Mouse (Mus musculus): ENCODE data around the gene Spag5. TPM values are rescaled to one million over a fixed set of nuclear protein-coding genes. Genes with fewer than 3 reads are reported as not detected.

Gene Spag5
- polyA plus RNA-seq, 1 experiment: 35.1 TPM

DNA sequence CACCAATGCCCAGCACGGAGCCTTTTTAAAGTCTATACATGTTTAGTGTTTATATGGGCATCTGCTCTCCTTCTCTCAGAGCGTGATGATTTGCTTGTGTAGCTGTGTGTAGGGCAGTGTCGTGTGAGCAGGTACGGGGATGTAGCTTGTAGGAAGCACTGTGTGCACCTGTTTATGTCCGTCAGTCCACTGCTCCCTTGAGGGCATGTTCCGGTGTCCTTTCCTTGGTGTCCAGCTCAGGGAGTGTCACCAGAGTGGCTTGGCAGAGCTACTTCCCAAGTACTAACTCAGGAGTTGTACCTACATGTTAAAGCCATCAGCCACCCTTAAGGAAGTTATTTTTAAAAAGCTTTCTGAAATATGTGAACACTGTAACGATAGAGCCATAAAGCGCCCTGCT is 35.7 kb downstream of the Spag5 start:
- H3K4me3 ChIP-seq (ENCODE audit: insufficient read depth, low read length): no peak overlapping the region
- TF ChIP-seq CTCF (IDR thresholded peaks at IDR 0.05; ENCODE audit: borderline replicate concordance, insufficient read depth, low read length) (no peak), POLR2A (IDR thresholded peaks at IDR 0.05; ENCODE audit: low read depth, low read length) (no peak)
- H3K27ac ChIP-seq (ENCODE audit: insufficient read depth, low read length): no peak overlapping the region
- H3K4me1 ChIP-seq (ENCODE audit: control insufficient read depth, insufficient read depth, low read length): no peaks in the 10 kb centered on the region

DNA sequence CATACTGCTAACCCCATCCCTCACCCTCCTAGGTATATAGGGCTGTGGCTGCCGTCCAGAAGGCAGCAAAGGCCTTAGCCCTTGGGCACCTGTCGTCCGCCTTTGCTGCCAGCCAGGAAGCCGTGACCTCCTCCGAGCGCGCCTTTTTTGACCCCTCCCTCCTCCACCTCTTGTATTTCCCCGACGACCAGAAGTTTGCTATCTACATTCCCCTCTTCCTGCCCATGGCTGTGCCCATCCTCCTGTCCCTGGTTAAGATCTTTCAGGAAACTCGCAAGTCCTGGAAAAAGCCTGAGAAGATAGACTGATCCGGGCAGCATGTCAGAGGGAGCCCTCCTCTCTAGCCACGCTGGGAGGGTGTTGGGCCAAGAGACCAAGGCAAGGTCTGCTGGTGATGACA is 40.4 kb downstream of the Spag5 start:
- no peak overlapping the region for H3K4me3 ChIP-seq (ENCODE audit: insufficient read depth, low read length)
- no peaks in the 10 kb centered on the region for H3K4me1 ChIP-seq (ENCODE audit: control insufficient read depth, insufficient read depth, low read length)
- TF ChIP-seq CTCF (IDR thresholded peaks at IDR 0.05; ENCODE audit: borderline replicate concordance, insufficient read depth, low read length): no peak
- TF ChIP-seq POLR2A (IDR thresholded peaks at IDR 0.05; ENCODE audit: low read depth, low read length): no peak
- H3K27ac ChIP-seq (ENCODE audit: insufficient read depth, low read length): no peak overlapping the region

- Histone ChIP-seq H3K4me3 (ENCODE audit: insufficient read depth, low read length) (peak within 1 kb of the TSS; percentile 46), H3K4me1 (ENCODE audit: control insufficient read depth, insufficient read depth, low read length) (no peaks in the 10 kb centered on the region), H3K27ac (ENCODE audit: insufficient read depth, low read length) (no peak within 1 kb of the TSS)
- peak; percentile 75 for TF ChIP-seq POLR2A (IDR thresholded peaks at IDR 0.05; ENCODE audit: low read depth, low read length)
- no peak for TF ChIP-seq CTCF (IDR thresholded peaks at IDR 0.05; ENCODE audit: borderline replicate concordance, insufficient read depth, low read length)
Measured at GRCm38 (mm10) chr11:78343381-78344327, 42.3 kb downstream of the Spag5 start, which contains the start of gene Unc119. Gene Unc119 (plus strand): TSS chr11:78343482.

- peak overlapping the region; percentile 46 for H3K4me3 ChIP-seq (ENCODE audit: insufficient read depth, low read length)
- no peak for TF ChIP-seq POLR2A (IDR thresholded peaks at IDR 0.05; ENCODE audit: low read depth, low read length)
- no peak for TF ChIP-seq CTCF (IDR thresholded peaks at IDR 0.05; ENCODE audit: borderline replicate concordance, insufficient read depth, low read length)
- no peak overlapping the region for H3K27ac ChIP-seq (ENCODE audit: insufficient read depth, low read length)
- no peaks in the 10 kb centered on the region for H3K4me1 ChIP-seq (ENCODE audit: control insufficient read depth, insufficient read depth, low read length)
Measured at GRCm38 (mm10) chr11:78344328-78344889, 43.1 kb downstream of the Spag5 start.

DNA sequence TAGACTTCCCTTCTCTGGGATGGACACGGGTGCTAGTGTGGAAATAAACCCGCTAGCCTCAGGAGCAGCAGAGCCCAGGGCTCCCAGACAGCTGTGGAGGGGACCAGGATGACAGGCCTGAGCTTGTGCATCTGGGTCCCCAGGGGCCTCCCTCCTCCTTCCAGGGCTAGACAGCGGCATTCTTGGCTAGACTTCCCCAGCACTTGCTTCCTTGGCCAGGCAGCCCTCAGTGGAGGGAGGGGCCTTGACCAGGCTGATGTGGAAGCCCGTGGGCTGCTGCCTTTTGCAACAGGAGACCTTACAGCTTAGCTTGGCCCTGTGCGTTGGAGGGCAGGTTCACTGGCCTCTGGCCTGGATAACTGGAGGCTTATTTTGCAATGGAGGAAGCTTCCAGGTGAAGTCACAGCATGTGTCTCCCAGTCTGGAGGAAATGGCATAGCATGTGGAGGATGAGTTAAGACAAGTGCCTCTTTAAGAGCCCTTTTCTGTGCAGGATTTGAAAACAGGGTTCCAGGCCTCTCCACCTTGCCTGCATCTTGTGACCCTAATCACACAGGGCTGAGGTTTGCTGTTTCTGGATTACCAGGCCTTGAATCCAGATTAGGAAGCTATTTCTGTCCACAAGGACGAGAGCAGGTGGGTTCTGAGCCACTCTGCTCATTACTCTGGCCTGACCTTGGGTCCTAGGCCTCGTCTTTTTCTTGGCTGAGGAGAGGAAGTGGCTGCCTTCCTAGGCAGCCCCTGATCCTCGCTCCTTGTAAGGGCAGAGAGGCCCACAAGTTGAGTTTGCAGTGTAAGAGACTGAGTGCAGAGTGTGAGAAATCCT is 43.8 kb downstream of the Spag5 start:
- H3K4me1 ChIP-seq (ENCODE audit: control insufficient read depth, insufficient read depth, low read length): no peaks in the 10 kb centered on the region
- no peak overlapping the region for H3K27ac ChIP-seq (ENCODE audit: insufficient read depth, low read length)
- no peak overlapping the region for H3K4me3 ChIP-seq (ENCODE audit: insufficient read depth, low read length)
- TF ChIP-seq POLR2A (IDR thresholded peaks at IDR 0.05; ENCODE audit: low read depth, low read length): no peak
- no peak for TF ChIP-seq CTCF (IDR thresholded peaks at IDR 0.05; ENCODE audit: borderline replicate concordance, insufficient read depth, low read length)

DNA sequence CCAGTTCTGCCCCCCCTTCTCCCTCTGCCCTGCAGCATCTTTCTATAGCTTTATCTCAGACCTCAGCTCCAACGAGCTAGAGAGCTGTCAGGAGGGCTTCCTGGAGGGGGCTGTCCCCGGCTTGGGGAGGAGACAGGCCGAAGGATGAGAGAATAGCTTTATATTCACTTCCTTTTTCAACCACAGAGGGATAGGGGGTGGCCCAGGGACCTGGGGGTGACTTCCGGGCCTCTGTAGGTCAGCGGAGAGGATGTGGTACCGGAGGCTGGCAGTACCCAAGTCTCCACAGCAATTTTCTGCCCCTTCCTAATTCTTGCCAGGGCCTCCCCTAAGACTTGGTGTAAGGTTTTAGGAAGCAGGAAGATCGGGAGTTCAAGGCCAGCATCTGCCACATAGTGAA is 44.5 kb downstream of the Spag5 start:
- TF ChIP-seq CTCF (IDR thresholded peaks at IDR 0.05; ENCODE audit: borderline replicate concordance, insufficient read depth, low read length): no peak
- TF ChIP-seq POLR2A (IDR thresholded peaks at IDR 0.05; ENCODE audit: low read depth, low read length): no peak
- Histone ChIP-seq H3K27ac (ENCODE audit: insufficient read depth, low read length) (no peak overlapping the region), H3K4me1 (ENCODE audit: control insufficient read depth, insufficient read depth, low read length) (no peaks in the 10 kb centered on the region), H3K4me3 (ENCODE audit: insufficient read depth, low read length) (no peak overlapping the region)

DNA sequence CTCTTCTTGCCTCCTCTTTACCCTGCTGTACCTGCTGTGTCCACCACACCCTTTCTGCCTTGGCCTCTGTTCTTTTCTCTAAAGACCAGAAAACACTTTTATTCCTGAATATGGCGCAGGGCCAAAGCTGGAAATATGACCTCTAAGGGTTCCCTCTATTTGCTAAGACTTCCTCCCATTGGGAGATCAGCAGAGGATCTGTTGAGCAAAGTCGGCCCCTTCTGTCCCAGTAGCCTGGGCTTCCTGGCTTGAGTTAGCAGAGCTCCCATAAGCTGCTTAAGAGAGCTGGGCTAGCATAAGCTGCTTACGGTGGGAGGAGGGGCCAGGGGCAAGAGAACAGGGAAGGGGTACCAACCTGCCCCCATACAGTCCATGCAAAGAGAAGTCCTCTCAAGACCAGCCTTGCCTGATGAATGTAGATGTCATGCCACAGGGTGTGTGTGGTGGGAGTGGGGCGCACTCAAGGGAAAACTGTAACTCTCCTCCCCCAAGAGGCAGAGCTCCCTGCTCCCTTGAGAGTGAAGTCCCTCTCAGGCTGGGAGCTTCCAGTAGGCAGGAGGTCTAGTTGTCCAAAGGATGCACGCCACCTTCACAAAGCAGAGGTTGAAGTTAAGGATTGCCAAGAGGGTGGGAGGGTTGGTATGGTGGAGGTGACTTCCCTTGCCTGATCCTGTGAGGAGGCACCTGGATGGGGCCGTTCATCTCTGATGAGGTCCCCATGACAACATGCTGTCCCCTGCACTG is 45.2 kb downstream of the Spag5 start:
- Histone ChIP-seq H3K4me3 (ENCODE audit: insufficient read depth, low read length) (no peak overlapping the region), H3K4me1 (ENCODE audit: control insufficient read depth, insufficient read depth, low read length) (no peaks in the 10 kb centered on the region), H3K27ac (ENCODE audit: insufficient read depth, low read length) (no peak overlapping the region)
- no peak for TF ChIP-seq CTCF (IDR thresholded peaks at IDR 0.05; ENCODE audit: borderline replicate concordance, insufficient read depth, low read length)
- no peak for TF ChIP-seq POLR2A (IDR thresholded peaks at IDR 0.05; ENCODE audit: low read depth, low read length)

DNA sequence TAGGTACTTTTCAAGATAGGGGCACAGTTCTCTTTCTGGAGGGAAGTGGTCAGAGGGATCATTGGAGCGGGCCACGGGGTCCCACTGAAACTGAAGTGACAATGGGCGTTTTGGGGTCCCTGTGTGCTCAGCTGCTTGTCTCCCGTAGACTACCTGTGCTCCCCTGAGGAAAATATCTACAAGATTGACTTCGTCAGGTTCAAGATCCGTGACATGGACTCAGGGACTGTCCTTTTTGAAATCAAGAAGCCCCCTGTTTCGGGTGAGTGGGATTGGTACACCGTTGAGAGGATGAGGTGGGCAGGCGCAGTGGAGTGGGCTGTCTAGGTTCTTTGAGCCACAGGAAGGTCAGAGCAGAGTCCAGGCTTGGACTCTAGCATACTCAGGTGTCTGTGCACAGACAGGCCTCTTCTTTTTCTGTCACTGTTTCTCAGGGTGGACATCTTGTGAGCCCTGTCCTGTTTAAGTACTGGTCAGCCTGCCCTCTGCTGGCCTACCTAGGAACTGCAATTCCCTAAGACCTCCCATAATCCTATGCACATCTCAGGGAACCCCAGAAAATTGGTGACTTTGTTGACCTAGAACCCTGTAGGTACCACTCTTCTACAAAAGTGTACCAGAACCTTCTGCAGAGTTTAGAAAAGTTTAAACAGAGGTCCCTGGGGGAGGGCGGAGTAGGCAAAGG is 45.9 kb downstream of the Spag5 start:
- Histone ChIP-seq H3K4me1 (ENCODE audit: control insufficient read depth, insufficient read depth, low read length) (no peaks in the 10 kb centered on the region), H3K4me3 (ENCODE audit: insufficient read depth, low read length) (no peak overlapping the region), H3K27ac (ENCODE audit: insufficient read depth, low read length) (no peak overlapping the region)
- peak; percentile 71; the same call in 1 of the 2 replicates for TF ChIP-seq CTCF (IDR thresholded peaks at IDR 0.05; ENCODE audit: borderline replicate concordance, insufficient read depth, low read length)
- TF ChIP-seq POLR2A (IDR thresholded peaks at IDR 0.05; ENCODE audit: low read depth, low read length): no peak

All from embryonic fibroblast, embryonic 13.5 days (primary cell).